Mouse (Mus musculus) liver, adult 2 months (tissue): ENCODE results near the gene Erp44. TPM values are rescaled to one million over a fixed set of nuclear protein-coding genes. Genes with fewer than 3 reads are reported as not detected.

Source experiments
- DNase-seq: peaks from one replicate; pipeline ENCODE4 v3.0.0-alpha.2; 2011; ENCODE audit warnings: low read depth, low spot score; ENCODE audit errors: extremely low read depth
- H3K27ac ChIP-seq: fragments of 200-500 bp; replicated peaks from 2 replicates; pipeline ENCODE4 v1.5.1; 2012; ENCODE audit warnings: low read depth, mild to moderate bottlenecking, control low read depth, inconsistent platforms, low read length; ENCODE audit not compliant: insufficient read depth
- H3K27me3 ChIP-seq: fragments of 200-500 bp; 2 replicates; pipeline ENCODE4 v1.6.1; 2012; ENCODE audit warnings: mild to moderate bottlenecking, moderate library complexity, low read length, inconsistent platforms; ENCODE audit not compliant: control insufficient read depth, insufficient read depth
- H3K36me3 ChIP-seq: fragments of 200-500 bp; 2 replicates; pipeline ENCODE4 v1.6.1; 2012; ENCODE audit warnings: low read length, inconsistent platforms; ENCODE audit not compliant: control insufficient read depth, insufficient read depth
- H3K4me1 ChIP-seq: fragments of 200-500 bp; 2 replicates; pipeline ENCODE4 v1.6.1; 2011; ENCODE audit warnings: low read length; ENCODE audit not compliant: control insufficient read depth, insufficient read depth
- H3K4me3 ChIP-seq: fragments of 200-500 bp; 2 replicates; pipeline ENCODE4 v1.5.1; 2011; ENCODE audit warnings: low read depth, mild to moderate bottlenecking, control low read depth, low read length, moderate library complexity; ENCODE audit not compliant: insufficient read depth
- H3K79me2 ChIP-seq: fragments of 200-500 bp; 2 replicates; pipeline ENCODE4 v1.6.1; 2012; ENCODE audit warnings: inconsistent platforms, mild to moderate bottlenecking, low read length, moderate library complexity; ENCODE audit not compliant: control insufficient read depth, insufficient read depth
- H3K9ac ChIP-seq: fragments of 200-500 bp; 2 replicates; pipeline ENCODE4 v1.6.1; 2012; ENCODE audit warnings: low read depth, mild to moderate bottlenecking, control low read depth, inconsistent platforms, low read length
- CTCF ChIP-seq: fragments of 200-500 bp; IDR thresholded peaks from 2 replicates; pipeline ENCODE4 v1.5.1; 2011; ENCODE audit warnings: low read depth, low read length, control low read depth
- POLR2A ChIP-seq: fragments of 200-500 bp; IDR thresholded peaks from 2 replicates; pipeline ENCODE4 v1.6.1; 2011; ENCODE audit warnings: low read length, control low read depth; ENCODE audit not compliant: insufficient read depth; ENCODE audit errors: extremely low read depth
- WGBS: fragments of 180-500 bp; shearing (Covaris S2); methylation state at CpG from one replicate; pipeline ENCODE4 v1.1.7; 2018; 5-methylcytosine and 5-hydroxymethylcytosine counted together
- polyA plus RNA-seq: library from polyadenylated mRNA; depleted of rRNA; stranded (reverse); fragments of >200 nt; gene quantifications from 2 replicates; pipeline ENCODE4 v1.2.3, GENCODE M21; 2012; rRNA removed
- total RNA-seq: library from RNA; depleted of rRNA; stranded (reverse); fragments of >200 nt; gene quantifications from 2 replicates; pipeline ENCODE4 v1.2.3, GENCODE M21; 2014; rRNA removed

Gene Erp44
- 50.9 and 56.6 TPM in 2 replicates for total RNA-seq
- 21.1 and 22.3 TPM in 2 replicates for polyA plus RNA-seq

DNA sequence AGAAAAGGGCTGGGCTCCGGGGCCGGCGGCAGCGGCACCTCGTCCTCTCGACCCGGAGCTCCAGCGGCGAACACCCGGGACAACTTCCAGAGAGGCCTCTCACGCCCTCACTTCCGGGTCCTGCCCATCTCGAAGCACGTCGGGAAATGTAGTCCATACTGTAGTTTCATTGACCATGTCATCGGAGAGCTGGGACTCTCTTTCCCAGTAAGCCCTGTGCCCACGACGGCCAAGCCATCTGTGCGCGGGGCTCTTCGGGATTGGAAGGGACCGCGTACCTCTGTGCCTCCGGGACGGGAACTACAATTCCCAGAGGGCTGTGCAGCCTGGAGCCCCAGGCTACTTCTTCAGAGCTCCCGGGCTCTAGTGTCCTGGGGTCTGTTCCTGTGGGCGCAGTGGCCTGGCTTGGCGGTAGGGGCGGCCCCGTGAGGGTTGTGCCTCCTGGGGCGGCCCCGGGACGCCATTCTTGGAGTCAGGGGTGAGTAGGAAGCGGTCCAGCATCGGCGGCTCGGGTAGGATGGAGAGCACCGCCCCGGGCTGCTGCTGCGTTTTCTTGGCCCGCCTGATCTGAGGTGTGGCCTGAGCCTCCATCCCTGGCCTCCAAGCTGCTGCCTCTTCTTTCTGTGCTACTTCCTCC lies at the start of gene Erp44, which contains the start of gene Invs:
TSS of gene Erp44 (minus strand) at position 61 of the 637 bp plus-strand sequence.
TSS of gene Invs (plus strand) at position 263 of the 637 bp plus-strand sequence.
- TF ChIP-seq POLR2A (peak; percentile 67; the same call in 1 of the 2 replicates), CTCF (no peak)
- peak within 1 kb of the TSS; percentile 94 for H3K9ac ChIP-seq

DNA sequence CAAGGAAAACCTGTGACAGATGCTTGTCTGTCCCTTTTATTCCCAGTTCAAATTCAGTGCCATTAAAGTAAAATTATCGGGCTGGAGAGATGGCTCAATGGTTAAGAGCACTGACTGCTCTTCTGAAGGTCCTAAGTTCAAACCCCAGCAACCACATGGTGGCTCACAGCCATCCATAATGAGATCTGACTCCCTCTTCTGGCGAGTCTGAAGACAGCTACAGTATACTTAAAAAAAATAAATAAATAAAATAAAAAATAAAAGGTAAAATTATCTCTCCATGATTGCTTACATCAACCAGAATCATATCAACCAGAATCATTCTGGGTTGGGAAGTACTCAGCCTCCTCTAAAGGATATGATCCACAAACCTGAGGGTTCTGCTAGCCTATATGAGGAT lies 48.7 kb upstream of the Erp44 start:
- no peak overlapping the region for H3K4me3 ChIP-seq
- H3K79me2 ChIP-seq = no peaks in the 10 kb centered on the region
- TF ChIP-seq POLR2A = no peak
- no peak for TF ChIP-seq CTCF
- H3K36me3 ChIP-seq = no peaks in the 10 kb centered on the region
- H3K9ac ChIP-seq = no peak overlapping the region
- DNase-seq = no peak
- no peak overlapping the region for H3K27ac ChIP-seq
- 79% methylated on average over 2 of the region's 2 CpGs for WGBS
- H3K4me1 ChIP-seq = no peaks in the 10 kb centered on the region; the same call in 1 of the 2 replicates
- no peaks in the 10 kb centered on the region for H3K27me3 ChIP-seq

More for the DNA sequence above, at the start of gene Erp44, which contains the start of gene Invs:
- Histone ChIP-seq H3K4me1 (peaks cover 13% of the 10 kb centered on the region), H3K36me3 (peaks cover 7% of the 10 kb centered on the region), H3K27ac (peak within 1 kb of the TSS; percentile 86), H3K4me3 (peak within 1 kb of the TSS; percentile 93), H3K27me3 (no peaks in the 10 kb centered on the region), H3K79me2 (peaks cover 20% of the 10 kb centered on the region; the same call in 1 of the 2 replicates)
- under 1% methylated on average over 41 of the region's 41 CpGs for WGBS
- DNase-seq = peak; percentile 98

DNA sequence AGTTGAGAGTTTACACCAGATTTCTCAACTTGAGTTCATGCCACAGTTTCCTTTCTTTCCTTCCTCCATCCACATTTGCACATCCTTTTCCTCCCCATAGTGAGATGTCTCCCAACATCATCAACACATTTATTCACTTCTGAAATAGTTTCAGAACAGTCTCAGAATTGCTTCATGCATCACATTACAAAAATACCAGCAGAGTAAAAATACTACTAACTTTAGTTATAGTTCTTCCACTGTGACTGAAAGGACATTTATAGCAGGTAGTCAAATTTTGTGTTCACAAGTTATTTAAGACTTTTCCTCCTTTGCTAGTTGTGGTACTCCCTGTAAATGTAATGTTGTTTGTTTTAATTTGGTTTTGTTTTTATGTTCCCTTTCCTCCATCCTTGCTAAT lies 47.8 kb upstream of the Erp44 start:
- H3K79me2 ChIP-seq = no peaks in the 10 kb centered on the region
- no peaks in the 10 kb centered on the region for H3K36me3 ChIP-seq
- no peak overlapping the region for H3K27ac ChIP-seq
- no peaks in the 10 kb centered on the region for H3K4me1 ChIP-seq
- TF ChIP-seq CTCF (no peak), POLR2A (no peak)
- no peak overlapping the region for H3K9ac ChIP-seq
- H3K27me3 ChIP-seq = no peaks in the 10 kb centered on the region
- H3K4me3 ChIP-seq = no peak overlapping the region
- DNase-seq = no peak

DNA sequence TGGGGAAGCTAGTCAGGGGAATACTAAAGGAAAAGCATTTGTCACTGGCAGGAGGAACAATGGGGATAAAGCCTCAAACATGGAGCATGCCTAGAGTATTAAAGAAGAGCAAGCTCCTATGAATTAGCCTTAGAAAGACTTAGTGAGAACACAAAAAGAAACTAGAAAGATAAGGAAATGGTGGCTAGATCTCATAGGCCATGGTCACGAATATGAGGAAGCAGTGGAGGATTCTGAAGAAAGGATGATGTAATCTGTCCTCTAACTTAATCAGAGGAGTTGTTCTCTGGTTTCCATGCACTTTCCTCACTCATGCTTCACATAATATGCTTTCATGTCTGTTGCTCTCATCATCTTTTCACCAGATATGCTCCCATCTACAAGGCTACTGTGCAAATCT lies 42.7 kb upstream of the Erp44 start:
- TF ChIP-seq CTCF (no peak), POLR2A (no peak)
- no peak for DNase-seq
- H3K4me3 ChIP-seq = no peak overlapping the region
- 62% methylated on average over 1 of the region's 1 CpGs for WGBS
- no peaks in the 10 kb centered on the region for H3K36me3 ChIP-seq
- H3K79me2 ChIP-seq = no peaks in the 10 kb centered on the region
- no peaks in the 10 kb centered on the region for H3K27me3 ChIP-seq
- no peak overlapping the region for H3K9ac ChIP-seq
- H3K4me1 ChIP-seq = no peaks in the 10 kb centered on the region
- no peak overlapping the region for H3K27ac ChIP-seq

DNA sequence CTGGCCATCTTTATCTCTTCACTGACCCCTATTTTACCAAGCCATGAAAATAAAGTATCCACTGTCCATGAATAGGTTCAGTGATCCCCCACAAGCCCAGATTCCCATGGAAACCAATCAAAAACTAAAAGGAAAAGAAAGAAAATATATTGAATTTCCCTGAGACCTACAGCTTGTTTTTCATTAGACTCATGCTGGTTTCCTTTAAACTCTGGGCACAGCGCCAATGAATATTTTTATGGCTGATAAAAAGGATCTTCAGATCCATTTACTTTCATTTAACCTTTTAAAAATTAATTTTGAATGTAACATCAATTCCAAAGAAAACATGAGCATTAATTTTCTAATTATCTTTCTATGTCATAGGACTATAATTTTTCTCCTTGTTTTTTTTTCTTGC lies 41.9 kb upstream of the Erp44 start:
- H3K79me2 ChIP-seq = no peaks in the 10 kb centered on the region
- H3K36me3 ChIP-seq = no peaks in the 10 kb centered on the region
- H3K9ac ChIP-seq = no peak overlapping the region
- no peak overlapping the region for H3K27ac ChIP-seq
- no peaks in the 10 kb centered on the region for H3K4me1 ChIP-seq
- TF ChIP-seq CTCF (no peak), POLR2A (no peak)
- 68% methylated on average over 1 of the region's 1 CpGs for WGBS
- no peak overlapping the region for H3K4me3 ChIP-seq
- H3K27me3 ChIP-seq = no peaks in the 10 kb centered on the region
- DNase-seq = no peak

DNA sequence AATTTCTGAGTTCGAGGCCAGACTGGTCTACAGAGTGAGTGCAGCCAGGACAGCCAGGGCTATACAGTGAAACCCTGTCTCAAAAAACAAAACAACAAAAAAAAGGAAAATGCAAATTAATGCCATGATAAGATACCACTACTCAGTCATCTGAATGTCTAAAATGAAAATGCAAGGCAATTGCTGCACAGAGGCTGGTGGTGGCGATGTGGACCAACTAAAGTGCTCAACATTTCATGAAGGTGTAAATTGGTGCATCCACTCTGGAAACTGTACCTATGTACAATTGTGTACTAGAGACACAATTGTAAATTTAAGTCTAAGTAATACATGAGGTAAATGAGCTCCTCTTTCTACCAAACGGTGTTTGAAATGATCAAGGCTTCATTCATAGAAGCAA lies 36.7 kb upstream of the Erp44 start:
- H3K4me3 ChIP-seq = no peak overlapping the region
- WGBS = 92% methylated on average over 3 of the region's 3 CpGs
- no peaks in the 10 kb centered on the region for H3K79me2 ChIP-seq
- H3K9ac ChIP-seq = no peak overlapping the region
- H3K27ac ChIP-seq = no peak overlapping the region
- peaks cover 3% of the 10 kb centered on the region; the same call in 1 of the 2 replicates for H3K4me1 ChIP-seq
- no peak for TF ChIP-seq CTCF
- no peak for TF ChIP-seq POLR2A
- DNase-seq = no peak
- H3K27me3 ChIP-seq = no peaks in the 10 kb centered on the region
- H3K36me3 ChIP-seq = no peaks in the 10 kb centered on the region; the same call in 1 of the 2 replicates
